Mouse (Mus musculus): ENCODE measurements around the gene Mael.

Gene Mael

GRCm38 (mm10) chr1:166209371-166209770 lies 29.2 kb downstream of the Mael start:
- in situ Hi-C loops (cut with MseI, MboI), result no loop called here

DNA sequence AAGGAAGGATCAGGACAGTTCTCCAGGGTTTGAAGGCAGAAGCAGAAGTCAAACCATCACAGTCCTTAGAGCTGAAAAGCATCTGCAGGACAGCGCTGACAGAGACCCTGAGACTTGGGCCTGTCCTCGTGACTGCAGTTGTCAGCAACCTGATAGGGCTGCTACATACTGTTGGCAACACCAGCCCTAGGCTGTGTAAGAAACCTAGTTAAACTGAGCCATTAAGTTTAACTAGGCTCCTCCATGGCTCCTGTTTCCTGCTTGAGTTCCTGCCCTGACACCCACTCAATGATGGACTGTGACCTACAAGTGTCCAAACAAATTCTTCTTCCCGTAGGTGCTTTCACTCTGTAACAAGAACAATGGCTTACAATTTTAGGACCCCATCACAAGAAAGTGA lies 33.4 kb downstream of the Mael start:
- in situ Hi-C loops (cut with MseI, MboI), result no loop called here

GRCm38 (mm10) chr1:166204171-166204570 lies 34.4 kb downstream of the Mael start:
- in situ Hi-C loops (cut with MseI, MboI), result no loop called here

DNA sequence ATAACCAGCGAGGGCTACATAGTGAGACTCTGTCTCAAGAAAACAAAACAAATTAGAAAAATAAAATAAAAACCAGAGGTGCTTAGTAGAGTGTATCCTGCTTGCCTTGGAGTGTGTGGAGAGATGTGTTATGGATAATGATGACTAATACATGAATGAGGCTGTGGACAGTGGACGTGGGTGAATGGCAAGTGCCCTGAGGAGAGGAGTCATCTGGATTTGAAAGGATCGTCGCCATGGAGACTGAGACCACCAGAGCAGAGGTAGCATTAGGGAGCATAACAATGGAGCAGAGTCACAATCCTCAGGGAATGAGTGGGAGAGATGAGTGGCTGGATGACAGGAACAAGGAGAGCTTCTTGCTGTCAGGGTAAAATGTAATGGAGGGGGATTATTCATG lies 48.7 kb downstream of the Mael start:
- in situ Hi-C loops (cut with MseI, MboI), result no loop called here

DNA sequence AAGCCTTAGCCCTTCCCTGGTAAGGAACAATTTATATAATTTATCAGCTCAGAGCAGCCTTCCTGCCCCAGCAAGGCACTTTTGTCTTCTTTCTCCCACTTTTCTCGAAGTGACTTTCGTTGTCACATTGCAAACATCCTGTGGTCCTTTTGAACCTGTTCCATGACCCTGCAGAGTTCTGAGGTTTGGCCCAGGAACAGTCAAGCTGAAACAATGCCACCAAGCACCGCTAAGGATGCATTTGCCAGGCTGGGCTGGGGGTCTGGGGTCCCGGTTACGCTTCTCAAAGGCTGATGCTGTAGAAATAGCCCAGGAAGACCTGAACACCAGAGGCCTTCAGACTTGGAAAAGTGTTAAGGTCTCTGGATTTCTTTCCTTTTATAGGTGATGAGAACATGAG lies 53.2 kb downstream of the Mael start:
- in situ Hi-C loops (cut with MseI, MboI), result no loop called here

DNA sequence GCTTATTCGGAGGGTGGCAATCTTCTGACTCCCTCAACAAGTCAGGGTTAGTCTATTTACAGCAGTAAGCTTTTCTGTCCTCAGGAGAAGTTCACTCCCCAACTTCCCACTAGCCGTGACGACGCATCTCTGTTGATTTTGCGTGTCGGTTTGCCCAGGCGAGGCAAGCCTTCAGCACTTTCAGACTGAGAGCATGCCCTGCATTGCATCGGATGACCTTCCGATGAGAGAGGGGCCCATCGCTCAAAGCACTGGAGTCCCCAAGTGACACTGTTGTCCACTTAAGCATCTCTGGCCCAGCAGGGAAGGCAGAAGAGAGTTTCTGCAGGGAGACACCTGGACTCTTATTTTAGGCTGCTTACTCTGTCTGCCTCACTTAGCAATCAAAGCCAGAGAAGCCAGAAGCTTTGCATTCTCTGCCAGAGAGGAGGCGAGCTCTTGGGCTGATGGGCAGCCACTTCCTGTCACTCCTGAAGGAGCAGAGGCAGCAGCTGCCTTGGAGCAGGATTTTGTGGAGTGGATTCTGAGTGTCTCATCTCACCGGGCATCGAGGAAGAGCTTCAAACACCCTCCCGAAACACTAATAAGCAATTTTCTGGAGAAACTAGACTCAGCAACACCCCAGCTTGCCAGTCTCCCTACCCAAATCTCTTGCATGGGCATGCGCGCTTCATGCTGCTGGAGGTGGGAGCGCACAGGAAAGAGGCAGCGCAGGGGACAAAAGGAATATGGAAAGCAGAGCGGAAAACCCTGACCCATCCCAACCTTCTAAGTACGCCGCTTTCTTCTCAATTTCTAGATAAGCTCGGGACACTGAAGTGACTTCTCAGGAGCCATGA lies 53.9 kb downstream of the Mael start:
- in situ Hi-C loops (cut with MseI, MboI), result no loop called here

GRCm38 (mm10) chr1:166182952-166183627 lies 55.5 kb downstream of the Mael start:
- in situ Hi-C loops (cut with MseI, MboI), result no loop called here

DNA sequence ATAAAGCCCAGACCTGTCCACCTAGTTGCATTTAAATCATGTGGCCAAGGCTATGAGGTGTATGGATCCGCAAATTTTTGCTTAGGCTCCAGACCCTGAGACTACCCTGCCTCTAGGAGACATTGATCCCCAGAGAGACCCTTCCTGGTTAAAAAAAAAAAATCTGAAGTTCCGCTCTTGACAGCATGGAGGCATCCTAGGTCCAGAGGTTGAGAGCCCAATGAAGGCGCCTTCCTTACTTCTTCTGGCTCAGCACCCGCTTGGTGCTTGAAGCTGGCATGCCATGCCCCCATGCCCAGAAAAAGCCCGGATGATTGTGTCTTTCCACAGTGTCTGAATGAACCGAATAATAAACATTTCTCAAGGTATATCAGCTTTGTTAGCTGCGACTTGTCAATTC lies 57.0 kb downstream of the Mael start:
- in situ Hi-C loops (cut with MseI, MboI), result no loop called here

DNA sequence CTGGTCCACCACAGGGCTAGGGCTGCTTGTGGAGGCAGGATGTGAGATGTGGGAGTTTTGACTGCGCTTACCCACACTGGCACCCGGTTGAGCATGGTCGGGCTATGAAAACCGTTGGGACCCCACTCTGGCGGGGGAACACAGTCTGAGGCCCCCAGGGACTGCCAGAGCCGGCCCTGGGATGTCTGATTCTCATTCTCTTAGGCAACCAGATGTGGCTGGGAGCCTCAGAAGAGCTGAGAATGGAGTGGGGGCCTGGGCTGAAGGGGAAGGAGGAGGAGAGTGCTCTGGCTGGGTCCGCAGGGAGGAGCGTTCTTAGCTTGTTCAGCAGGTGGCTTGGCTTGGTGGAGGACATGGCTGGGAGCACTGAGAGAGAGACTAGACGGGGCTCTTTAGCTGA lies 64.9 kb downstream of the Mael start:
- in situ Hi-C loops (cut with MseI, MboI), result no loop called here

GRCm38 (mm10) chr1:166172992-166173391 lies 65.6 kb downstream of the Mael start:
- in situ Hi-C loops (cut with MseI, MboI), result no loop called here

DNA sequence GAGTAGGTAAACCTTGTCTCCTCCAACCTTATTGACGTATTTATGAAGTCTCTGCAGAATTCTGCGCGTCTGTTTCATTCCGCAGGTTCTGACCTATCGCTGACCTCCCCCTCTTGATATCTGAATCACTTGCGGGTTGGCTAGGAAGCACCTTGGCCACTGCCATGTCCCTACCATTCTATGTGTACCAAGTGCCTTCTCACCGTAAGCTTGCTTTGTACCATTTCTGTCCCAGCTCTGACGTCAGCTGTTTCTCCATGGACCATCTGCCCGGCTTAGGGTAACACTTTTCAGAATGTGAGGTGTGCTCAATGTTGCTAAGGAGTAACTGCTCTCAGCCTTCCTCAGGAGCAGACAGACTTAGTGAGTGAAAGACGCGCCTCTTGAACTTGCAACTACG lies 67.7 kb downstream of the Mael start:
- in situ Hi-C loops (cut with MseI, MboI), result no loop called here

DNA sequence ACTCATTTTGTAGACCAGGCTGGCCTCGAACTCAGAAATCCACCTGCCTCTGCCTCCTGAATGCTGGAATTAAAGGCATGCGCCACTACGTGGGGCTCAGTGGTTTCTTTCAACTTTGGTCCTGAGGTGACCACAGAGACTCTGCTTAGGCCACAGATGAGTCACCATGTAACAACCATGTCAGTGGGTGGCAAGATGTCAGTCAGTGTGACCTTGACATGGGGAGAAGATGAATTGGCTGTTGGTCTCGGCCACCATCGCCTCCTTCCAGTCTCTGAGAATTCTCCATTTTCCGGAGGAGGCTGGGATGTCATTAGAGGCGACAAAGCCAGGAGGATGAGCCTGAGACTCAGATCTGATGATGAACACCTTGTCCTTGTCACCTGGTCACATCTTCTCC lies 68.8 kb downstream of the Mael start:
- in situ Hi-C loops (cut with MseI, MboI), result loop anchor here in 1 of 2 experiments (10.0 kb wide), 1 partner anchor 195 kb away; no protein-coding TSS in a partner anchor

DNA sequence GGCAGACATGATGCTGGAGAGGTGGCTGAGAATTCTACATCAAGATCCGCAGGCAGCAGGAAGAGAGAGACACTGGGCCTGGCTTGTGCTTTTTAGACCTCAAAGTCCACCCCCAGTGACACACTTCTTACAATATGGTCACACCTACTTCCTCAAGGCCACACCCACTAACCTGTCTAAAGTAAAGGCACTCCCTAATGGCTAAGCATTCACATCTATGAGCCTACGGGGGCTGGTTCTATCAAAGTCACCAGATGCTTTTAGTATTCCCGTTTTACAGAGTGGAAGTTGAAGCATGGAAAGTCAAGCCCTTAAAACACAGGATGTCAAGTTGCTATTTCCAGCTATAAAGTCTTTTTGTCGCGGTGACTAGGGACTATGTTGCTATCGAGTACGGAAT lies 70.5 kb downstream of the Mael start:
- in situ Hi-C loops (cut with MseI, MboI), result loop anchor here in 1 of 2 experiments (10.0 kb wide), 1 partner anchor 197 kb away; no protein-coding TSS in a partner anchor

DNA sequence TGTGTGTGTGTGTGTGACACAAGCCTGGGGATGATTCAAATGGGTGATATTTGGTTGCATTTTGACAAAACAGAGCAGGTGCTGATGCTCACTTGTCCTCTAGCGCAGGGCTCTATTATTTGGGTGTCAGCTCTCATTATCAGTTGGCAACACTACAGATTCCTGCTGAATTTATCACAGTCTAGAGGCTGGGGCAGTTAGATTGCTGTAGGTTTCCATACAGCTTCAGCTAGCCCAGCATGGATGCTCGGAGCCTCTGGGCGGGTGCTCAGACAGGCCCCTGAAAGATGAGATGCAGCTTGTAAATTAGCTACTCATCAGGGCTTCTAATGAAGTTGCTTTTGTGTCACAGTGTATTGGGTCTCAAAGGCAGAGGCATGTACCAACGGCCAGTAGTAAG lies 71.1 kb downstream of the Mael start:
- in situ Hi-C loops (cut with MseI, MboI), result loop anchor here in 1 of 2 experiments (10.0 kb wide), 1 partner anchor 197 kb away; no protein-coding TSS in a partner anchor

DNA sequence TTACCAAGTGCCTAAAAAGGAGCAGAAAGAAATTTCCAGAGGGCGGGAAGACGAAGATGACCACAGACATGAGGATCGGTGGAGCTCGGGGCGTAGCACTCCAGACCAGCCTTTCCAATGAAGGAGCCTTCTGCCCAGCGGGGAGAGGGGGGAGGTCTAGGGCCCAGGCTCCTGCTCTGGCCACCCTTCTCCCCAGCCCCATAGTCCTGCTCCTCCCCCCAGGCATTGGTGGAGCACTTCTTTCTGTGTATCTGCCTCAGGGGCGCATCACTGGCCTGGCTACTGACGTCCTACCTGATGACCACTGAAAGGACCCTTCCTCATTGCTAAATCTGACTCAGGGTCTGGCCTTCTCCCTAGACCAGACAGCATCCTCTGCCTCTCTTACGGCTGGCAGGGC lies 73.4 kb downstream of the Mael start:
- in situ Hi-C loops (cut with MseI, MboI), result loop anchor here in 1 of 2 experiments (10.0 kb wide), 1 partner anchor 200 kb away; no protein-coding TSS in a partner anchor

DNA sequence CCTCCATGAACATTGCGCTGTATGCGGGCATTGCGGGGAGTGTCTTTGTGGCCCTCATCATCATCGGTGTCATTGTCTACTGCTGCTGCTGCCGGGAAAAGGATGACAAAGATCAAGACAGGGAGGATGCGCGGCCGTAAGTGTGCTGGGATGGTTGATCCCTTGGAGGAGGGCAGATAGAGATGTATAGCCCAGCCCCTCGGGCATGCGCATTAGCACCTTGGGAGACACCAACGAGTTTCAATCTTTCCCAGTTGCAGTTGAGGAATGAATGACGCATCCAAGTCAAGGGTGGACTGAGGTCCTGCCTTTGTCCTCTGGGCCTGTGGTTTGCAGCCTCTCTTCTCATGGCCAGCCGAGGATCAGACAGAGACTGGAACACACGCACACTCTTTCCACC lies 74.0 kb downstream of the Mael start:
- in situ Hi-C loops (cut with MseI, MboI), result loop anchor here (5.0 to 10.0 kb wide), 3 partner anchors 153 to 200 kb away; no protein-coding TSS in a partner anchor

- in situ Hi-C loops (cut with MseI, MboI), result loop anchor here (5.0 to 10.0 kb wide), 3 partner anchors 156 to 204 kb away; no protein-coding TSS in a partner anchor
Measured at GRCm38 (mm10) chr1:166160569-166161445, 77.7 kb downstream of the Mael start.

DNA sequence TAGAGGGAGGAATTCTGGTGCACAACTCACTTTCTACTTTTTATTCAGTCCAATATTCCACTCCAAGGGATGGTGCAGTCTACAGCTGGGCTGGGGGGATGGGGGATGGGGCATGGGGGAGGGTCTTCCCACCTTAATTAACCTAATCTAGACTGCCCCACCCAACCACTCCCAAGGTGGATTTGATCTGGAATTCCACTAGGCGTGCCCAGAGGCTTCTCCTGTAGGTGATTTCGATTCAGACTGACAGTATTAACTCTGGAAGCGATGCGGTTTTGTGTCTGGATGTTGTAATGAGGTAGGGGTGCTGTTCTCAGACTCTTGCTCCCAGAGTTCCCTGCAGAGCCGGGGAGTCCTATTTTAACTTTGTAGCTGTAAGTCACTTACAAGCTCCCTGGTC lies 78.4 kb downstream of the Mael start:
- in situ Hi-C loops (cut with MseI, MboI), result loop anchor here (5.0 to 10.0 kb wide), 3 partner anchors 157 to 205 kb away; no protein-coding TSS in a partner anchor

- in situ Hi-C loops (cut with MseI, MboI), result loop anchor here (10.0 kb wide), 3 partner anchors 154 to 314 kb away; partner anchors contain the start of gene Pou2f1 (in 2 of the 2)
Measured at GRCm38 (mm10) chr1:166158664-166159063, 79.9 kb downstream of the Mael start.

GRCm38 (mm10) chr1:166157712-166158111 lies 80.8 kb downstream of the Mael start:
- in situ Hi-C loops (cut with MseI, MboI), result loop anchor here (10.0 kb wide), 3 partner anchors 153 to 313 kb away; partner anchors contain the start of gene Pou2f1 (in 2 of the 2)

GRCm38 (mm10) chr1:166155113-166155494 lies 83.4 kb downstream of the Mael start:
- in situ Hi-C loops (cut with MseI, MboI), result loop anchor here (10.0 kb wide), 3 partner anchors 150 to 310 kb away; partner anchors contain the start of gene Pou2f1 (in 2 of the 2)
